Mouse (Mus musculus): ENCODE data around the gene Rap1b. TPM values are rescaled to one million over a fixed set of nuclear protein-coding genes. Genes with fewer than 3 reads are reported as not detected.

Rap1b gene
- polyA plus RNA-seq, 1 experiment from 2014 or later, result 160 TPM

DNA sequence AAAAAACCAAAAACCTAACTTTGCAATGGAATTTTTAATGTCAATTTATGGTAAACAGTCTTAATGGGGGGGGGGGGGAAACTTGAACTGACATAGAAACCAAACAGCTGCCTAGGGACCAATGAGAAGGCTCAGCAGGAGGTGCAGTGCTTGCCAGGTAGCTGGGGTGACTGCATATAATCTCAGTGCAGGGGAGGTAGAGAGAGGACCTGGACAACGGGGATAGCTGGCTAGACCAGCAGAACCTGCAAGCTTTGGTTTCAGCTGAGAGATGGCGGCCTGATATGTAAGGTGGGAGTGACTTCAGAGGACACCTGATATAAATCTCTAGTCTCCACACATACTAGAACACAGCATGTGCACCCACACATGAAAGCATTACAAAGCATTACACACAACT, 33.3 kb downstream of the Rap1b start:
- H3K36me3 ChIP-seq, result peaks cover 56% of the 10 kb centered on the region
- 94% methylated on average over 2 of the region's 2 CpGs for WGBS
- peaks cover 8% of the 10 kb centered on the region for H3K4me1 ChIP-seq
- no peak overlapping the region for H3K9ac ChIP-seq
- no peak for ATAC-seq (ENCODE audit: insufficient number of reproducible peaks, insufficient read depth, low FRiP score, low TSS enrichment, low read depth)
- no peak overlapping the region for H3K4me2 ChIP-seq
- no peak overlapping the region for H3K4me3 ChIP-seq
- H3K9me3 ChIP-seq, result no peaks in the 10 kb centered on the region
- H3K27me3 ChIP-seq, result no peaks in the 10 kb centered on the region
- no peak overlapping the region for H3K27ac ChIP-seq

DNA sequence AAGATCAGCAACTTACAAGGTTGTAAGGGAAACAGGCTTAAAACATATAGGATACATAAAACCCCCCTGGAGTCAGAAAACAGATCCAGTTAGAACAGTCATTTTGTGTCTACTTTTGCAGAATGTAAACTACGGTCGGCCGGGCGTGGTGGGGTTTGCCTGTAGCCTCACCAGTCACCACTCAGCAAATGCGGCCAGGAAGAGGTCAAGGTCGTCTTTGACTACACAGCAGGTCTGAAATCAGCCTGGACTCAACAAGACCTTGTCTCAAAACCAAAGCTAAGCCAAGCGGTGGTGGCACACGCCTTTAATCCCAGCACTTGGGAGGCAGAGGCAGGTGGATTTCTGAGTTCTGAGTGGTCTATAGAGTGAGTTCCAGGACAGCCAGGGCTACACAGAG, 34.3 kb downstream of the Rap1b start:
- peaks cover 8% of the 10 kb centered on the region for H3K4me1 ChIP-seq
- 95% methylated on average over 8 of the region's 8 CpGs for WGBS
- no peaks in the 10 kb centered on the region for H3K9me3 ChIP-seq
- ATAC-seq (ENCODE audit: insufficient number of reproducible peaks, insufficient read depth, low FRiP score, low TSS enrichment, low read depth), result no peak
- no peaks in the 10 kb centered on the region for H3K27me3 ChIP-seq
- H3K4me2 ChIP-seq, result no peak overlapping the region
- H3K27ac ChIP-seq, result no peak overlapping the region
- no peak overlapping the region for H3K4me3 ChIP-seq
- H3K9ac ChIP-seq, result no peak overlapping the region
- peaks cover 48% of the 10 kb centered on the region for H3K36me3 ChIP-seq

DNA sequence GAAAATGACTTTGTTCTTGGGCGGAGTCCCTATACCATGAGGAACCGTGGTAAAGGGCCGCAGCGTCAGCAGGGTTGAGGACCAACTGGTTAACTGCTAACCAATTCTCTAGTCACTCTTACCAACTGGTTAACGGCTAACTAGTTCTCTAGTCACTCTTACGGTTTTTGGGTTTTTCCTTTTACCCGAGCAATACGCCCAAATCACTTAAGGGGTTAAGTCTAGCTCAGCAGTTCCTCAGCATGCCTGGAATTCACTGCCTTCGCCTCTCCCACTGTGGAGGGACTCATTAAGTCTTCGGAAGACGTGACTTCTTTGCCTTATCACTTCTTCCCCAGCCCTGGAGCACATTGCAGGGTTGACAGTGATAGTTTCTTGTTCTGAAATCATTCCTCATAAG, 35.3 kb downstream of the Rap1b start:
- 81% methylated on average over 11 of the region's 11 CpGs for WGBS

DNA sequence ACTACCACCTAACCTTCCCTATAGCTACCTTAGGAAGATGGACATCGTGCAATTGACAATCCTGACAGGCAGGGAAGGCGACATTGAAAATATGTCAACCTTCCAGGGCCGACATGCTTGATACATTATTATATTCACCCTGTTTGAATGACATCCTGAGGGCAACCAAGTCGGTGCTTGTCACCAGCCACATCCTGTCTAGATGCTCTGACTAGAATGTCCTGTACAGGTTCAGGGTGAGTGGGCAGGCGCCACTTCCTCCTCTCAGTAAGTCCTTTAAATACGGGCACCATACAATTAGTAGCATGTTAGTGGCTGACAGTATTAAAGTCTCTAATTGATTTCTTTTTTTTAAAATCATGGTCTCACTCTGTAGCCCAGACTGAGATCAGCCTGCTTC, 37.8 kb downstream of the Rap1b start:
- Histone ChIP-seq H3K4me1 (peaks cover 8% of the 10 kb centered on the region), H3K27ac (no peak overlapping the region), H3K36me3 (peaks cover 24% of the 10 kb centered on the region), H3K9ac (no peak overlapping the region), H3K4me3 (no peak overlapping the region), H3K9me3 (no peaks in the 10 kb centered on the region), H3K27me3 (no peaks in the 10 kb centered on the region), H3K4me2 (no peak overlapping the region)
- 80% methylated on average over 6 of the region's 6 CpGs for WGBS
- ATAC-seq (ENCODE audit: insufficient number of reproducible peaks, insufficient read depth, low FRiP score, low TSS enrichment, low read depth), result no peak

More for the DNA sequence above, 35.3 kb downstream of the Rap1b start:
- no peak for ATAC-seq (ENCODE audit: insufficient number of reproducible peaks, insufficient read depth, low FRiP score, low TSS enrichment, low read depth)
- Histone ChIP-seq H3K27ac (no peak overlapping the region), H3K4me3 (no peak overlapping the region), H3K4me1 (peaks cover 8% of the 10 kb centered on the region), H3K9me3 (no peaks in the 10 kb centered on the region), H3K9ac (no peak overlapping the region), H3K27me3 (no peaks in the 10 kb centered on the region), H3K36me3 (peaks cover 38% of the 10 kb centered on the region), H3K4me2 (no peak overlapping the region)

- H3K27me3 ChIP-seq, result no peaks in the 10 kb centered on the region
- ATAC-seq (ENCODE audit: insufficient number of reproducible peaks, insufficient read depth, low FRiP score, low TSS enrichment, low read depth), result no peak
- peaks cover 8% of the 10 kb centered on the region for H3K4me1 ChIP-seq
- H3K27ac ChIP-seq, result no peak overlapping the region
- H3K36me3 ChIP-seq, result peaks cover 6% of the 10 kb centered on the region; the same call in 1 of the 2 replicates
- H3K4me3 ChIP-seq, result no peak overlapping the region
- H3K4me2 ChIP-seq, result no peak overlapping the region
- WGBS, result 55% methylated on average over 9 of the region's 9 CpGs
- H3K9ac ChIP-seq, result no peak overlapping the region
- H3K9me3 ChIP-seq, result no peaks in the 10 kb centered on the region
Observed at GRCm38 (mm10) chr10:117805919-117806318, 39.9 kb downstream of the Rap1b start.

DNA sequence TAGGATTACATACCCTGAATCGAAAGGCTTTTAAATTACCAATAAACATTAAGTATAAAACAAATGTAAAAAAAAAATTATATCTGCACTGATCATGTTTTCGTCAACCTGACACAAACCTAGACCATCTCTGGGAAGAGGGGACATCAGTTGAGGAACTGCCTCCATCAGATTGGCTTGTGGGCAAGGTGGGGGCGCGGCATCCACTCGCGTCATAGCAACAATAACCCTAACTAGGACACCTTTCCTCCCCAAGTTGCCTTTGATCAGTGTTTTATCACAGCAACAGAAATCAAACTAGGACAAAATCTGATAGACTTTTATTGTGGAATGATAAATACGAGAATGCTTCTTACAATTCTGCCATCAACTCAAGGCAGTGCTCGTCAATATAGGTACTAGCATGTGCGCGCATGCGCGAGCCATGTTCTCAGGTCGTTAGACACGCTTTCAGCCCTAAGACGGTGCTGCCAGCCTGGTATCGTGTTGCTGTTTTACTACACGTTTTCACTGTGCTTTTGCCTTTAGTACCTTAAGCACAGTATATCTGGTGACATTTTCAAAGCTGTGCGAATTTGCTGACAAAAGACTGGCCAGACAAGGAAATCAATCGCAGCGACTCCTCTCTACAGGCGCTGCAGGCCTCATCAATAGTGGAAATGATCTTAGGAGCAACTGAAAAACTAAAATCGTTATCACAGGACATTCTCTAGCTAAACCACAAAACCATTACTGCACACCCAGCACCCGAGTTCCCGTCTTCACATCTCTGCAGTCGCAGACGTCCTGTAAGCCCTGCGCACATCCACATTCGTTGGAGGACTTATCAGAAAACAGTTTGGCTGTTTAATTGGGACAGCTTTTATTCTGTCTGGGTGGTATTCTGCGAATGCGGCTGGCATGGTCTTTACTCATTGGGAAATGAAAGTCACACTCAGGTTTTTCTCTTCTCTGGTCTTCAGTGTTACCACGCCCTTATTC, 41.7 kb downstream of the Rap1b start:
- Histone ChIP-seq H3K27ac (no peak overlapping the region), H3K9me3 (no peaks in the 10 kb centered on the region), H3K9ac (no peak overlapping the region), H3K4me3 (no peak overlapping the region), H3K4me1 (peaks cover 6% of the 10 kb centered on the region), H3K27me3 (no peaks in the 10 kb centered on the region), H3K36me3 (no peaks in the 10 kb centered on the region), H3K4me2 (no peak overlapping the region)
- no peak for ATAC-seq (ENCODE audit: insufficient number of reproducible peaks, insufficient read depth, low FRiP score, low TSS enrichment, low read depth)
- 88% methylated on average over 31 of the region's 31 CpGs for WGBS

DNA sequence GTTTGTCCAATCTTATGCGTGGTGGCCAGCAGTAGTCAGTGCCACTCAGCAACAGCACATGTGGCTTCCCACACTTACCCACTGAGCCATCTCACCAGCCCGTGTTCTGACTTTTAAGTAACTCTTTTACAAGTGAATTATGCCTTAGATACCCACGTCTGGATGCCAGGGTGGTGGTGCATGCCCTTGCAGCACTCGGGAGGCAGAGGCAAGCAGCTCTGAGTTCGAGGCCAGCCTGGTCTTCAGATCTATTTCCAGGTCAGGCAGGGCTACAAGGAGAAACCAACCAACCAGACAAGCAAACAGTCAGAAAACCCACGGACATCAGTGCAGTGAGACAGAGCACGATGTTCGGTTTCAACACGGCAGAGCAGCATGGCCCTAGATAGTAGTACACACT, 43.9 kb downstream of the Rap1b start:
- H3K4me3 ChIP-seq, result no peak overlapping the region
- H3K36me3 ChIP-seq, result no peaks in the 10 kb centered on the region
- ATAC-seq (ENCODE audit: insufficient number of reproducible peaks, insufficient read depth, low FRiP score, low TSS enrichment, low read depth), result no peak
- H3K27me3 ChIP-seq, result no peaks in the 10 kb centered on the region
- no peak overlapping the region for H3K4me2 ChIP-seq
- no peaks in the 10 kb centered on the region for H3K9me3 ChIP-seq
- no peak overlapping the region for H3K27ac ChIP-seq
- WGBS, result 94% methylated on average over 9 of the region's 9 CpGs
- no peak overlapping the region for H3K9ac ChIP-seq
- no peaks in the 10 kb centered on the region for H3K4me1 ChIP-seq

DNA sequence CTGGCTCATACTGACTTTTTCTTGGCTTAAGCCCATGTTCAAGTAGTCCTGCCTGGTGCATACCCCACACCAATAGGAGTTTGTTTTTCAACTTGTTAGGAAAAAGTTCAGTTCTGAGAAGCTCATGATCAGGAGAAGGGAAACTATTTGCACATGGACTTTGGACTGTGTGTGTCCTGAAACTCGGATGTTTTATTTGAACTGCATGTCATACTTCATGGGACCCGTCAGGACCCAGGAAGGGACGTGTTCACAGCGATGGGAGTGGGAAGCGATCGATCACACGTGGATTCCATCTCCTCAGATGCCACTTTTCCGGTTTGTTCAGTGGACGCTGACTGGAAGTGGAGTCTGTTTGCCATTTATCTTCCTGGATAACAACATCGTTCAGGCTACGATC, 46.0 kb downstream of the Rap1b start:
- no peaks in the 10 kb centered on the region for H3K27me3 ChIP-seq
- no peak for ATAC-seq (ENCODE audit: insufficient number of reproducible peaks, insufficient read depth, low FRiP score, low TSS enrichment, low read depth)
- no peak overlapping the region for H3K9ac ChIP-seq
- H3K4me3 ChIP-seq, result no peak overlapping the region
- H3K9me3 ChIP-seq, result no peaks in the 10 kb centered on the region
- no peak overlapping the region for H3K27ac ChIP-seq
- no peak overlapping the region for H3K4me2 ChIP-seq
- WGBS, result 88% methylated on average over 11 of the region's 11 CpGs
- no peaks in the 10 kb centered on the region for H3K4me1 ChIP-seq
- H3K36me3 ChIP-seq, result no peaks in the 10 kb centered on the region

- Histone ChIP-seq H3K9me3 (no peaks in the 10 kb centered on the region), H3K36me3 (no peaks in the 10 kb centered on the region), H3K9ac (no peak overlapping the region), H3K4me3 (no peak overlapping the region), H3K4me1 (no peaks in the 10 kb centered on the region), H3K27ac (no peak overlapping the region), H3K27me3 (no peaks in the 10 kb centered on the region), H3K4me2 (no peak overlapping the region)
- no peak for ATAC-seq (ENCODE audit: insufficient number of reproducible peaks, insufficient read depth, low FRiP score, low TSS enrichment, low read depth)
- 79% methylated on average over 6 of the region's 6 CpGs for WGBS
Observed at GRCm38 (mm10) chr10:117798436-117799035, 47.3 kb downstream of the Rap1b start.

DNA sequence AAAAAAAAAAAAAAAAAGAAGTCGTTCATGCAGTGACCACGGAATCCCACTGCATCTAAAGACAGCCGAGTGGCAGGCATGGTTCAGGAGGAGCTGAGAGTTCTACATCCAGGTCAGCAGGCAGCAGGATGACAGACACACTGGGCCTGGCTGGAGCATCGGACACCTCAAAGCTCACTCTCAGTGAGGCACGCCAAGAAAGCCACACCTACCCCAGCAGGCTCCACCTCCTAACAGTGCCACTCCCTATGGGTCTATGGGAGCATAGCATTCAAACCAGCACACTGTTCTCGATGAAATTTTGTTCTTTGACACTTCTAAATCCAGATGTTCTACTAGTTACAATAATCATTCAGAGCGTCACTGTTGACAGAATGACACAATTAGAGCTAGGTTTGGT, 48.2 kb downstream of the Rap1b start:
- Histone ChIP-seq H3K27ac (no peak overlapping the region), H3K4me3 (no peak overlapping the region), H3K4me1 (0 out of 2 replicates have a peak, but pooled peaks cover 4% of the 10 kb centered on the region), H3K36me3 (no peaks in the 10 kb centered on the region), H3K9ac (no peak overlapping the region), H3K4me2 (no peak overlapping the region), H3K27me3 (no peaks in the 10 kb centered on the region), H3K9me3 (no peaks in the 10 kb centered on the region)
- no peak for ATAC-seq (ENCODE audit: insufficient number of reproducible peaks, insufficient read depth, low FRiP score, low TSS enrichment, low read depth)
- 73% methylated on average over 7 of the region's 7 CpGs for WGBS

- Histone ChIP-seq H3K27ac (no peak overlapping the region), H3K4me2 (no peak overlapping the region), H3K9me3 (no peaks in the 10 kb centered on the region), H3K4me1 (0 out of 2 replicates have a peak, but pooled peaks cover 4% of the 10 kb centered on the region), H3K27me3 (no peaks in the 10 kb centered on the region), H3K9ac (no peak overlapping the region), H3K4me3 (no peak overlapping the region), H3K36me3 (no peaks in the 10 kb centered on the region)
- ATAC-seq (ENCODE audit: insufficient number of reproducible peaks, insufficient read depth, low FRiP score, low TSS enrichment, low read depth), result no peak
- WGBS, result 91% methylated on average over 12 of the region's 12 CpGs
Observed at GRCm38 (mm10) chr10:117797106-117797505, 48.7 kb downstream of the Rap1b start.

- no peak overlapping the region for H3K4me2 ChIP-seq
- H3K4me1 ChIP-seq, result peaks cover 12% of the 10 kb centered on the region
- H3K9me3 ChIP-seq, result no peaks in the 10 kb centered on the region
- ATAC-seq (ENCODE audit: insufficient number of reproducible peaks, insufficient read depth, low FRiP score, low TSS enrichment, low read depth), result no peak
- H3K36me3 ChIP-seq, result no peaks in the 10 kb centered on the region
- no peaks in the 10 kb centered on the region for H3K27me3 ChIP-seq
- H3K9ac ChIP-seq, result no peak overlapping the region
- H3K4me3 ChIP-seq, result no peak overlapping the region
- no peak overlapping the region for H3K27ac ChIP-seq
- WGBS, result 89% methylated on average over 7 of the region's 7 CpGs
Observed at GRCm38 (mm10) chr10:117796181-117796580, 49.7 kb downstream of the Rap1b start.

All from embryonic facial prominence, embryonic 13.5 days (tissue).